Mouse (Mus musculus): ENCODE results near the gene Psg16. TPM values are rescaled to one million over a fixed set of nuclear protein-coding genes. Genes with fewer than 3 reads are reported as not detected.

The Psg16 gene
- total RNA-seq, 2 experiments from 2014 or later = 0.08 TPM; not detected in 1

GRCm38 (mm10) chr7:17056081-17056581, 17.7 kb upstream of the Psg16 start:
- peak; percentile 90 to 95 for DNase-seq

- peak; percentile 50 to 70 for DNase-seq
Measured at GRCm38 (mm10) chr7:17056601-17057523, 17.0 kb upstream of the Psg16 start.

- DNase-seq = peak; percentile 94 to 97
Measured at GRCm38 (mm10) chr7:17058071-17058689, 15.7 kb upstream of the Psg16 start.

- DNase-seq = peak; percentile 71 to 77
Measured at GRCm38 (mm10) chr7:17058816-17059462, 14.9 kb upstream of the Psg16 start.

- no peak for DNase-seq
Measured at GRCm38 (mm10) chr7:17059463-17059844, 14.4 kb upstream of the Psg16 start.

- DNase-seq = peak; percentile 98 to 99
Measured at GRCm38 (mm10) chr7:17060031-17060781, 13.6 kb upstream of the Psg16 start.

GRCm38 (mm10) chr7:17060782-17061605, 12.8 kb upstream of the Psg16 start:
- DNase-seq = peak; percentile 69 to 77

GRCm38 (mm10) chr7:17062389-17062788, 11.5 kb upstream of the Psg16 start, which contains the start of gene Hif3a:
Hif3a (minus strand) TSS chr7:17062427.
- DNase-seq = peak; percentile 63 to 81

GRCm38 (mm10) chr7:17062845-17063244, 11.0 kb upstream of the Psg16 start:
- DNase-seq = peak; percentile 46 to 58

GRCm38 (mm10) chr7:17065620-17066019, 8.2 kb upstream of the Psg16 start:
- no peak for DNase-seq

- peak; percentile 78 to 97 for DNase-seq
Measured at GRCm38 (mm10) chr7:17066412-17066811, 7.4 kb upstream of the Psg16 start.

GRCm38 (mm10) chr7:17067000-17067399, 6.8 kb upstream of the Psg16 start:
- no peak for DNase-seq

GRCm38 (mm10) chr7:17067651-17068050, 6.2 kb upstream of the Psg16 start:
- peak in 1 of 2 experiments; percentile 28 for DNase-seq

GRCm38 (mm10) chr7:17073513-17073903, 332 bp upstream of the Psg16 start:
- DNase-seq = no peak

- DNase-seq = no peak
Measured at GRCm38 (mm10) chr7:17076542-17076941, 2.7 kb downstream of the Psg16 start.

- DNase-seq = no peak
Measured at GRCm38 (mm10) chr7:17078076-17078654, 4.3 kb downstream of the Psg16 start.

GRCm38 (mm10) chr7:17082766-17083165, 8.9 kb downstream of the Psg16 start:
- DNase-seq = no peak

- DNase-seq = no peak
Measured at GRCm38 (mm10) chr7:17087731-17088130, 13.9 kb downstream of the Psg16 start.

GRCm38 (mm10) chr7:17090058-17090585, 16.3 kb downstream of the Psg16 start:
- DNase-seq = no peak

- DNase-seq = peak in 1 of 2 experiments; percentile 10
Measured at GRCm38 (mm10) chr7:17091280-17091679, 17.4 kb downstream of the Psg16 start.

Measured in heart, adult 18-20 months (tissue).